Mouse (Mus musculus): Measurements from ENCODE around the gene Ifitm5. TPM values are rescaled to one million over a fixed set of nuclear protein-coding genes. Genes with fewer than 3 reads are reported as not detected.

Ifitm5 gene
- polyA plus RNA-seq, 1 experiment from 2014 or later: 0.82 TPM

DNA sequence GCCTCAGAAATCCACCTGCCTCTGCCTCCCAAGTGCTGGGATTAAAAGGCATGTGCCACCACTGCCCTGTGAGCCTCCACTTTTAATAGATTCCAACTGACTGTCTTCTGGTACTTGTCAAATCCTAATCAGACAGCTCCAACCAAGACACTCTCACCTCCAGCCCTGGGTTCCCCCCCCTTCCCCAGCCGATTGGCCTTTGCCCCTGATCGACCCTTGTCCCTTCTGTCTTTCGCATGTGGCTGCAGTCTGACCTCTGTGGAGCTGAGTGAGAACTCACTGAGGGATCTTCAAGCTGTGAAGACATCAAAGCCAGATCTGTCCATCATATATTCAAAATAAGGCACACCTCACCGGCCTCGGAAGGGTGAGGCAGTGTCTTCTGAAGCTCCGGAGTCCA is 22.9 kb downstream of the Ifitm5 start:
- DNase-seq (ENCODE audit: low spot score) (no peak), ATAC-seq (ENCODE audit: low FRiP score, low TSS enrichment) (no peak)
- Histone ChIP-seq H3K4me1 (replicated peaks; ENCODE audit: control insufficient read depth, insufficient read depth) (0 out of 2 replicates have a peak, but pooled peaks cover 2% of the 10 kb centered on the region), H3K27me3 (ENCODE audit: control insufficient read depth, insufficient read depth, low read length) (0 out of 2 replicates have a peak, but pooled peaks cover 7% of the 10 kb centered on the region), H3K9me3 (ENCODE audit: control insufficient read depth, low read length) (no peaks in the 10 kb centered on the region), H3K4me2 (replicated peaks; ENCODE audit: low read depth) (no peak overlapping the region), H3K9ac (ENCODE audit: low read length) (no peak overlapping the region), H3K36me3 (ENCODE audit: control insufficient read depth, insufficient read depth, low read length) (no peaks in the 10 kb centered on the region), H3K27ac (replicated peaks) (no peak overlapping the region), H3K4me3 (ENCODE audit: low read depth, low read length) (no peak overlapping the region)
- TF ChIP-seq CTCF (IDR thresholded peaks at IDR 0.05; ENCODE audit: low read depth): no peak
- no peak for TF ChIP-seq EP300 (optimal IDR thresholded peaks at IDR 0.05)
- 81% methylated on average over 6 of the region's 6 CpGs for WGBS

DNA sequence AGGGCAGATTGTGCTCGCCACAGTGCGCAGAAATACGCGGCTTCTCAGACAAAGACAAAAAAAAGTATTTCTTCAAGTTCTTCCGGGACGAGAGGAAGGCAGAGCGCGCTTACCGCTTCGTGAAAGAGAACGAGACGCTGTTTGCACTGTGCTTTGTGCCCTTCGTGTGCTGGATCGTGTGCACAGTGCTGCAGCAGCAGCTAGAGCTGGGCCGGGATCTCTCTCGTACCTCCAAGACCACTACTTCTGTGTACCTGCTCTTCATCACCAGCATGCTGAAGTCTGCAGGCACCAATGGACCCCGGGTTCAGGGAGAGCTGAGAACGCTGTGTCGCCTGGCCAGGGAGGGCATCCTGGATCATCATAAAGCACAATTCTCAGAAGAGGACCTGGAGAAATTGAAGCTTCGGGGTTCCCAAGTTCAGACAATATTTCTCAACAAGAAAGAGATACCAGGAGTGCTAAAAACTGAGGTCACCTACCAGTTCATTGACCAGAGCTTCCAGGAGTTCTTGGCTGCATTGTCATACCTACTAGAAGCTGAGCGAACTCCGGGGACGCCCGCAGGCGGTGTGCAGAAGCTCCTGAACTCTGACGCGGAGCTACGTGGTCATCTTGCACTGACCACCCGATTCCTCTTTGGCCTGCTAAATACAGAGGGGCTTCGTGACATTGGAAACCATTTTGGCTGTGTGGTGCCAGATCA is 26.9 kb downstream of the Ifitm5 start:
- Histone ChIP-seq H3K27ac (replicated peaks) (no peak overlapping the region), H3K4me1 (replicated peaks; ENCODE audit: control insufficient read depth, insufficient read depth) (0 out of 2 replicates have a peak, but pooled peaks cover 2% of the 10 kb centered on the region), H3K4me3 (ENCODE audit: low read depth, low read length) (peak overlapping the region; percentile 39), H3K36me3 (ENCODE audit: control insufficient read depth, insufficient read depth, low read length) (no peaks in the 10 kb centered on the region), H3K9me3 (ENCODE audit: control insufficient read depth, low read length) (no peaks in the 10 kb centered on the region), H3K9ac (ENCODE audit: low read length) (0 out of 2 replicates have a peak overlapping the region, but pooled peaks have one; percentile 18), H3K27me3 (ENCODE audit: control insufficient read depth, insufficient read depth, low read length) (peaks cover 12% of the 10 kb centered on the region; the same call in 1 of the 2 replicates), H3K4me2 (replicated peaks; ENCODE audit: low read depth) (peak overlapping the region; percentile 59)
- ATAC-seq (ENCODE audit: low FRiP score, low TSS enrichment) (no peak), DNase-seq (ENCODE audit: low spot score) (no peak)
- no peak for TF ChIP-seq CTCF (IDR thresholded peaks at IDR 0.05; ENCODE audit: low read depth)
- no peak for TF ChIP-seq EP300 (optimal IDR thresholded peaks at IDR 0.05)
- 29% methylated on average over 30 of the region's 30 CpGs for WGBS

DNA sequence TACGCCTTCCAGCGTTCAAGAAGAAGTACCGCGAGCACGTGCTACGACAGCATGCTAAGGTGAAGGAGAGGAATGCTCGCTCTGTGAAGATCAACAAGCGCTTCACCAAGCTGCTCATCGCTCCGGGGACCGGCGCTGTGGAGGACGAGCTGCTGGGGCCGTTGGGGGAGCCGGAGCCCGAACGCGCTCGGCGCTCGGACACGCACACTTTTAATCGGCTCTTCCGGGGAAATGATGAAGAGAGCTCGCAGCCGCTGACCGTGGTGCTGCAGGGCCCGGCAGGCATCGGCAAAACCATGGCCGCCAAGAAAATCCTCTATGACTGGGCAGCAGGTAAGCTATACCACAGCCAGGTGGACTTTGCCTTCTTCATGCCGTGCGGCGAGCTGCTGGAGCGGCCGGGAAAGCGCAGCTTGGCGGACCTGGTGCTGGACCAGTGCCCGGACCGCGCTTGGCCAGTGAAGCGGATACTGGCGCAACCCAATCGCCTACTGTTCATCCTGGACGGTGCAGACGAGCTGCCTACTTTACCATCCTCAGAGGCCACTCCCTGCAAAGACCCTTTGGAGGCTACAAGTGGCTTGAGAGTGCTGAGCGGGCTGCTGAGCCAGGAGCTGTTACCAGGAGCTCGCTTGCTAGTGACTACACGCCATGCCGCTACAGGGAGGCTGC is 27.6 kb downstream of the Ifitm5 start:
- peak; percentile 54 for ATAC-seq (ENCODE audit: low FRiP score, low TSS enrichment)
- WGBS: 1% methylated on average over 49 of the region's 49 CpGs

DNA sequence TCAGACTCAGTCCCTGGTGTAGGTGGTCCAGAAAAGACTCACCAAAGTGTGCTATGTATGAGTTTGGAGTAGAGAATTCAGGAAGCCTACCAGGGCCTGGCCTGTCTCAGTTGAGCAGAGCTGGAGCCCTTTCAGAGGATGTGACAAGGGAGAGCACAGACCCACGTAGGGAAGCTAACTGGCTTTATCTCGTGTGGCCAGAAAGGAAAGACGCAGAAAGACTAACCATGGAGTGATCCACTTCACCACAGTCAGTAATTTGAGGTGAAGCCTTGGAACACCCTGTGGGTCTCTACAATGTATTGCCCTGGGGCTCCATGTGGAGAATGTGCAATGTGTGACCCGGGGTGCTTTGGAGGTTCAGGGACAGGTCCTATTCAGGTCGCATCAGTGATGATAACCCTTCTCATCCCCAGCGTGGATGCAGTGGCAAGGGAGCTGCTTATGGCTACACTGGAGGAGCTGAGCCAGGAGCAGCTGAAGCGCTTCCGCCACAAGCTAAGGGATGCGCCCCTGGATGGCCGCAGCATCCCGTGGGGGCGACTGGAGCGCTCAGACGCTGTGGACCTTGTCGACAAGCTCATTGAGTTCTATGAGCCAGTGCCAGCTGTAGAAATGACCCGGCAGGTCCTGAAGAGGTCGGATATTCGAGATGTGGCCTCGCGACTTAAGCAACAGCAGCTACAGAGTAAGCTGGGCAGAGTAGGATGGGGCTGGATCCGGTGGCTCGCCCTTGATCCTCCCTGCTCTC is 28.7 kb downstream of the Ifitm5 start:
- H3K9me3 ChIP-seq (ENCODE audit: control insufficient read depth, low read length): no peaks in the 10 kb centered on the region
- H3K9ac ChIP-seq (ENCODE audit: low read length): no peak overlapping the region
- ATAC-seq (ENCODE audit: low FRiP score, low TSS enrichment): no peak
- 0 out of 2 replicates have a peak, but pooled peaks cover 2% of the 10 kb centered on the region for H3K4me1 ChIP-seq (replicated peaks; ENCODE audit: control insufficient read depth, insufficient read depth)
- no peak for TF ChIP-seq CTCF (IDR thresholded peaks at IDR 0.05; ENCODE audit: low read depth)
- no peak for TF ChIP-seq EP300 (optimal IDR thresholded peaks at IDR 0.05)
- no peaks in the 10 kb centered on the region for H3K36me3 ChIP-seq (ENCODE audit: control insufficient read depth, insufficient read depth, low read length)
- WGBS: 34% methylated on average over 22 of the region's 22 CpGs
- no peak overlapping the region for H3K4me2 ChIP-seq (replicated peaks; ENCODE audit: low read depth)
- no peak overlapping the region for H3K4me3 ChIP-seq (ENCODE audit: low read depth, low read length)
- no peak overlapping the region for H3K27ac ChIP-seq (replicated peaks)
- no peak for DNase-seq (ENCODE audit: low spot score)
- H3K27me3 ChIP-seq (ENCODE audit: control insufficient read depth, insufficient read depth, low read length): peaks cover 12% of the 10 kb centered on the region; the same call in 1 of the 2 replicates

More for the DNA sequence above, 27.6 kb downstream of the Ifitm5 start:
- TF ChIP-seq EP300 (optimal IDR thresholded peaks at IDR 0.05): no peak
- TF ChIP-seq CTCF (IDR thresholded peaks at IDR 0.05; ENCODE audit: low read depth): no peak
- peak overlapping the region; percentile 39 for H3K4me3 ChIP-seq (ENCODE audit: low read depth, low read length)
- peak overlapping the region; percentile 59 for H3K4me2 ChIP-seq (replicated peaks; ENCODE audit: low read depth)
- H3K27ac ChIP-seq (replicated peaks): no peak overlapping the region
- H3K27me3 ChIP-seq (ENCODE audit: control insufficient read depth, insufficient read depth, low read length): peaks cover 12% of the 10 kb centered on the region; the same call in 1 of the 2 replicates
- H3K4me1 ChIP-seq (replicated peaks; ENCODE audit: control insufficient read depth, insufficient read depth): 0 out of 2 replicates have a peak, but pooled peaks cover 2% of the 10 kb centered on the region
- H3K36me3 ChIP-seq (ENCODE audit: control insufficient read depth, insufficient read depth, low read length): no peaks in the 10 kb centered on the region
- DNase-seq (ENCODE audit: low spot score): peak; percentile 74
- peak overlapping the region; percentile 18; the same call in 1 of the 2 replicates for H3K9ac ChIP-seq (ENCODE audit: low read length)
- no peaks in the 10 kb centered on the region for H3K9me3 ChIP-seq (ENCODE audit: control insufficient read depth, low read length)

DNA sequence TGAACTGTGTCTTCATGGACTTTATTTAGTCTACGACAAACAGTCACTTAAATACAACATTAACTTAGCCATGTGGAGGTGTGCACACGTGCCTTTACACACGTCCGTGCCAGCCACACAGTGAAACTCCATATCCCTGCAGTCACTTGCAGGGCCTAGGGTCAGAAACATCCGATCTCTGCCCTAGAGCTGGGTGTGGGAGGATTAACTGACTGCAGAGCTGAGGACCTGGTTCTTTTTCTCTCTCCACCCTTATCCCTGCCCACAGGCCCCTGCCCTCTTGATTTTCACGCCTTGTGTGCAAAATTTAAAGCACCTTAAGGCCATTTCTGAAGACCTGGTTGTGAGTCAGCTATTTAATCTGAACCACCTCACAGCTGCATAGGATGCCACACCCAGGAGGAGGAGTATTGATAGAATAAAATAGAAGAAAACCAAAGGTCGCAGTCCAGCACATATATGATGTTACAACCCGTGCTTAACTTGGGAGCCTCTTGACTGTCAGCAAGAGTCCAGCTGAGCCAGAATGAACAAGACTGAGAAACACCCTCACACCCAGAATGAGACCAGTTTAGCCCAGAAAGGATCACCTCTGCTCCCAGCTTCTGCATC is 29.6 kb downstream of the Ifitm5 start, which contains the start of gene Nlrp6:
TSS of gene Nlrp6 (plus strand) at position 485 of the 612 bp plus-strand sequence.
- Histone ChIP-seq H3K9me3 (ENCODE audit: control insufficient read depth, low read length) (no peaks in the 10 kb centered on the region), H3K4me1 (replicated peaks; ENCODE audit: control insufficient read depth, insufficient read depth) (0 out of 2 replicates have a peak, but pooled peaks cover 2% of the 10 kb centered on the region), H3K4me2 (replicated peaks; ENCODE audit: low read depth) (no peak within 1 kb of the TSS), H3K27ac (replicated peaks) (no peak within 1 kb of the TSS), H3K27me3 (ENCODE audit: control insufficient read depth, insufficient read depth, low read length) (peaks cover 12% of the 10 kb centered on the region; the same call in 1 of the 2 replicates), H3K9ac (ENCODE audit: low read length) (no peak within 1 kb of the TSS), H3K36me3 (ENCODE audit: control insufficient read depth, insufficient read depth, low read length) (no peaks in the 10 kb centered on the region), H3K4me3 (ENCODE audit: low read depth, low read length) (no peak within 1 kb of the TSS)
- 51% methylated on average over 8 of the region's 8 CpGs for WGBS
- no peak for TF ChIP-seq EP300 (optimal IDR thresholded peaks at IDR 0.05)
- TF ChIP-seq CTCF (IDR thresholded peaks at IDR 0.05; ENCODE audit: low read depth): no peak
- no peak for DNase-seq (ENCODE audit: low spot score)
- peak; percentile 58 for ATAC-seq (ENCODE audit: low FRiP score, low TSS enrichment)

Data from stomach, postnatal 0 days (tissue).